Mouse (Mus musculus): ENCODE measurements around the gene Mettl18.

The Mettl18 gene

DNA sequence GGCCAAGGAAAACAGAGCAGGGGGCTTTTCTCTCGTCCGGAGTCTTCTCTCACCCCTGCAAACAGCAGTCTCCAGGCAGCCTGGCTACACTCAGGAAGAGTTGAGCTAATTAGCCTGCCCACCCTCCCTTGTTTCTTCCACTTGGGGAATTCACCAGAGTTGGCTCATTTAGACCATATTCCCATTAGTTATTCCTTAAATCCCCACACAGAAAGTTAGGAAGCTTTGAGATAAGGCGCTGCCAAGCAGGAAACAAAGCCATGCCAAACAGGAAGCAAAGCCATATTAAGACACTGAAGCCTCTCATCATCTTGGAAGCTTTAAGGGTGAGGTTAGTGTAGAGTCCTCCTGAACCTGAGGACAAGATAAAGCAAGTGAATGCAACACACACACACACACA is 48.9 kb downstream of the Mettl18 start:
- DNase-seq (ENCODE audit: low spot score in 2 of 2) = no peak

All from right cerebral cortex, postnatal 10 days (tissue).